Mouse (Mus musculus): ENCODE measurements around the gene Lipn. TPM values are rescaled to one million over a fixed set of nuclear protein-coding genes. Genes with fewer than 3 reads are reported as not detected.

Lipn gene
- polyA plus RNA-seq, 1 experiment from 2014 or later: not detected

DNA sequence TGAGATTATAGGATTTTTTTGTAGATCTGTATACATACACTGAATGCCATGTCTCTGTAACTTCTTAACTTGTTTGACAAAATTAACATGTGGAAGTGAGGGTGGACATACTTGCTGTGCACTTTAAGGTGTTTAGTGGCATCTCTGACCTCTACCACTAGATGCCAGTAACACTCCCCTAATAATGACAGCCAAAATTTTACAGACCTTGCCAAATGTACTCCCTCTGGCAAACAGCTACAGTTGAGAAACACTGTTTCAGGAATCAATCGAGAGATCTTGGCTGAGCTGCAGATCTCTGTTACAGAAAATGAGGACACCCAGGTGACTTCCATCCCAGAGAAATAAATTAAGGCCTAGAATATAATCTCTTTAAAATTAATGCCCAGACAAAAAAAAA lies 29.1 kb downstream of the Lipn start:
- H3K9me3 ChIP-seq: no peaks in the 10 kb centered on the region
- DNase-seq (ENCODE audit: extremely low spot score, low spot score): no peak
- H3K4me3 ChIP-seq: no peak overlapping the region
- 95% methylated on average over 1 of the region's 1 CpGs for WGBS
- H3K36me3 ChIP-seq (replicated peaks): no peaks in the 10 kb centered on the region
- no peaks in the 10 kb centered on the region for H3K27me3 ChIP-seq (ENCODE audit: poor library complexity, severe bottlenecking)
- H3K27ac ChIP-seq: no peak overlapping the region
- no peaks in the 10 kb centered on the region for H3K4me1 ChIP-seq

DNA sequence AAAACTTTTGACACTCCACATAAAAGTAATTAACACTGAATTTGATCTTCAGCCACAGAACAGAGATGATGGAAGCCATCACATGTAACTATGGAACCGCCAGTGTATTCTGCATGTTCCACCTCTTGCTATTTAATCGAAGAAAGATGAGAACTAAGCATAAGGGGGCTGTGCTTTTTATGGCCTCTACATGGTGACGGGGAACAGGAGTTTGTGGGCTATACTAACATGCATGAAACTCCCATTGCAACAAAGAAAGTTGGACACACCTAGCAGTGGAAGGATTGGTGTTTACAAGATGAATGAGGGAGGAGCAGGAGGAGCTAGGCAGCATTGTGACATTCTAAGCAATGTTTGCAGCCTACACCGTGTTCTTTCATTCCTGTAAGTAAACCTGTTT lies 33.5 kb downstream of the Lipn start, which contains the start of gene Lipm:
TSS of gene Lipm (plus strand) at position 301 of the 400 bp plus-strand sequence.
- Histone ChIP-seq H3K27me3 (ENCODE audit: poor library complexity, severe bottlenecking) (no peaks in the 10 kb centered on the region), H3K9me3 (no peaks in the 10 kb centered on the region), H3K36me3 (replicated peaks) (no peaks in the 10 kb centered on the region), H3K4me1 (no peaks in the 10 kb centered on the region), H3K4me3 (no peak within 1 kb of the TSS), H3K27ac (no peak within 1 kb of the TSS)
- 88% methylated on average over 4 of the region's 4 CpGs for WGBS
- DNase-seq (ENCODE audit: extremely low spot score, low spot score): no peak

DNA sequence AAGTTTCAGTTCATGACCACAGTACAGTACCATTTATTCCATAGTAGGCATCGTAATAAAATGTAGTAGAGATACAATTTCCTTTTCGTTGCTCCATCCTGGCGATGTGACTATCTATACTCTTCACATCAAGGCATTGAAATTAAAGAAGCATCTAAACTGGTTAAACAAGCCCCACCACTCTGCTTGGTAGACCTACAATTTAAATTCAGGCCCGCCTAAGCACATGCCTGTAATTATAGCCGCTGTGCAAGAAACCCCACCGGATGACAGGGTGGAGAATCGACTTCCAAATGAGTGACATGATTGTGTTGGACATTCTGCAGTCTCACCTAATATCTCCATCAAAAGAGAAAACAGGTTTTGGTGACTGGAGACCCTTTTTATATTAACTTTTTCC lies 34.7 kb downstream of the Lipn start:
- 93% methylated on average over 7 of the region's 7 CpGs for WGBS

DNA sequence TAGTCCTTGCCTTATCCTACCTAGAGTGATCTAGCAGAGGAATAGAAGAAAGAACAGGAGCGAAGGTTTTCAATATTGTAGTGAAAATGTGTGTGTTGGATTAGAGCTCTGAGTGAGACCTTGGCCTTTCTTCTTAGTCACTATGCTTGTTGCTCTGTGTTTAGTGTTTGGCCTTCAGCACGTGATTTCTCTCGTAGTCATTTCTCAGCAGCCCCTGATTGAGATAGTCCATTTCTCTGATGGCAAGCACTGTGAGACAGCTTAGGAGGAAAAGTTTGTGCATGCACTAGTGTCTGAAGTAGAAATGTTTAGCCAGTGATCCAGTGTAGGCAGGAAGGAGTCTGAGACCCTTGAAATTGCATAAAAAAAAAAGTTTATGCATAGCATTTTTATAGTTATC lies 37.7 kb downstream of the Lipn start:
- Histone ChIP-seq H3K9me3 (no peaks in the 10 kb centered on the region), H3K27me3 (ENCODE audit: poor library complexity, severe bottlenecking) (no peaks in the 10 kb centered on the region), H3K27ac (no peak overlapping the region), H3K36me3 (replicated peaks) (no peaks in the 10 kb centered on the region), H3K4me3 (no peak overlapping the region), H3K4me1 (no peaks in the 10 kb centered on the region)
- no peak for DNase-seq (ENCODE audit: extremely low spot score, low spot score)
- WGBS: 94% methylated on average over 3 of the region's 3 CpGs

More for the DNA sequence above, 34.7 kb downstream of the Lipn start:
- Histone ChIP-seq H3K27me3 (ENCODE audit: poor library complexity, severe bottlenecking) (no peaks in the 10 kb centered on the region), H3K4me1 (no peaks in the 10 kb centered on the region), H3K27ac (no peak overlapping the region), H3K36me3 (replicated peaks) (no peaks in the 10 kb centered on the region), H3K4me3 (no peak overlapping the region), H3K9me3 (no peaks in the 10 kb centered on the region)
- DNase-seq (ENCODE audit: extremely low spot score, low spot score): no peak

DNA sequence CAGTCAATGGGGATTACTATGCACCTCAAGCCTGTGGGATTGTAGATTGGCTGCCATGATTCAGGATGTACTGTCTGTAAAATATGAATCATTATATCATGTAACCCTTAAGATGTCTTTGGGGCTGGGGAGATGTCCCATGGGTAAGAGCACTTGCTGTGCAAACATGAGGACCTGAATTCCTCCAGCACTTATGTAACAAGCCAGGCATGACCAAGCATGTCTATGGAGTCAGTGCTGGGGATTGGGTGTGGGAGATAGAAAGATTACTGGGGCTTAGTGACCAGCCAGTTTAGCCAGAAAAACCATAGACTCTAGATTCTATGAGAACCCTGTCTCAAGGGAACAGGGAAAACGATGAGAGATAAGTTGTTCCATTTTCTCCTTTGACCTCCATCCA lies 51.9 kb downstream of the Lipn start:
- Histone ChIP-seq H3K27me3 (ENCODE audit: poor library complexity, severe bottlenecking) (no peaks in the 10 kb centered on the region), H3K4me3 (no peak overlapping the region), H3K27ac (no peak overlapping the region), H3K36me3 (replicated peaks) (no peaks in the 10 kb centered on the region), H3K9me3 (no peaks in the 10 kb centered on the region), H3K4me1 (no peaks in the 10 kb centered on the region)
- no peak for DNase-seq (ENCODE audit: extremely low spot score, low spot score)
- 94% methylated on average over 1 of the region's 1 CpGs for WGBS

DNA sequence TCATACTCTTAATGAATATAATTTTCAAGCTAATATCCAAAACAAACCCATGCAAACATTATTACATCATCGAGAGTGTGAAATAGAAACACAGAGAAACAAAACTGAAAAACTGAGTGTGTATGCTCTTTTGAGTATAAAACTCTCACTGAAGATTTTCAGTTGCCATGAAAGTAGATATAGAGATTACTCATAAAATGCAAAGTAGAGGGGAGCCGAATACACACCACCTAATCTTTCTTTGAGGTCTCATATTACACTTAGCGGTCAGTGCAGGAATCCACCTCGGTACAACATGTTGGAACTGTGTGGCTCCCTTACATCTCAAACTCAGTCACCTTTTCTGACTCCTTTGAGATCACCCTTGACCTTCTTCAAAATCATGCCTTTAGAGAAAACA lies 52.5 kb downstream of the Lipn start:
- no peaks in the 10 kb centered on the region for H3K4me1 ChIP-seq
- H3K4me3 ChIP-seq: no peak overlapping the region
- no peak for DNase-seq (ENCODE audit: extremely low spot score, low spot score)
- WGBS: 84% methylated on average over 4 of the region's 4 CpGs
- no peaks in the 10 kb centered on the region for H3K36me3 ChIP-seq (replicated peaks)
- no peaks in the 10 kb centered on the region for H3K9me3 ChIP-seq
- H3K27me3 ChIP-seq (ENCODE audit: poor library complexity, severe bottlenecking): no peaks in the 10 kb centered on the region
- no peak overlapping the region for H3K27ac ChIP-seq

DNA sequence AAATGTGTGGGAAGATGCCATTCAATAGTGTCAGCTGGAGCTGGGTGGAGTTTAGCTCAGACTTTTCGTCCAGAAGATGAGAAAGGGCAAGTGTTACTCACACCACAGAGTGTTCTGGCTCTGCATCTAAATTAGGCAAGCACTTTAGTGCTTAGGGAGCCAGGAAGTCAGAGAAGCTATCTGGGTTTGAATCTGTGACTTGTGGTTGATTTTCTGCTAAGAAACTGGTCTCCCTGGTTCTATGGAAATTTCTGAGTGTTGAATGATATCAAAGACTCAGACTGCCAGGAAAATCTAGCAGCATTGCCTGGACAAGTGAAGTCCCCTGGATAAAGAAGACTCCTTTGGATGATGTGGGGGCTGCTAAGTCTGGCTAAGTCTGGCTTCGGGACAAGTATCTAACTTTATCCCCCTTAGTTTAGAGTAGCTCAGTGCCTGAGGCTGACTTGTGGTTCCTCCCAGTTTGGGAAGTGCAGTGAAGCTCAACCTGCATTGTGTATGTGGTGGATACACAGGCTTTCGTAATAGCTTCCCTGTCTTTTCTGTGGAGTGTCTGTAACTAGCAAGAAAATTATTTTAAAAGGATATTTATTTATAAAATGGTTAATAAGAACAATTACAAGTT lies 53.1 kb downstream of the Lipn start:
- DNase-seq (ENCODE audit: extremely low spot score, low spot score): no peak
- WGBS: 69% methylated on average over 3 of the region's 3 CpGs
- Histone ChIP-seq H3K4me3 (no peak overlapping the region), H3K27ac (no peak overlapping the region), H3K36me3 (replicated peaks) (no peaks in the 10 kb centered on the region), H3K9me3 (no peaks in the 10 kb centered on the region), H3K27me3 (ENCODE audit: poor library complexity, severe bottlenecking) (no peaks in the 10 kb centered on the region), H3K4me1 (no peaks in the 10 kb centered on the region)

Small RNAs within 50 kb of the gene (microRNA-seq; reads per million reads assigned to microRNA genes)
- gene Gm23334: not detected

Other genes with a start within 250 kb of the Lipn start
- not detected in 2 replicates for gene Lipf, start 106.2 kb upstream of the Lipn start, polyA plus RNA-seq (2016; fragmentation: Nextera tagmentation; extraction: Ambion mirVana)
- gene Lipk, start 59.1 kb upstream of the Lipn start, polyA plus RNA-seq (2016; fragmentation: Nextera tagmentation; extraction: Ambion mirVana): not detected in 2 replicates
- gene Lipm, start 33.6 kb downstream of the Lipn start, polyA plus RNA-seq (2016; fragmentation: Nextera tagmentation; extraction: Ambion mirVana): 0.17 TPM in 1 of 2 replicates, not detected in the other
- gene Ankrd22, start 98.7 kb downstream of the Lipn start, polyA plus RNA-seq (2016; fragmentation: Nextera tagmentation; extraction: Ambion mirVana): 0.05 and 0.14 TPM in 2 replicates
- 3.2 and 3.7 TPM in 2 replicates for gene Stambpl1, start 124.9 kb downstream of the Lipn start, polyA plus RNA-seq (2016; fragmentation: Nextera tagmentation; extraction: Ambion mirVana)
- gene Acta2, start 188.2 kb downstream of the Lipn start, polyA plus RNA-seq (2016; fragmentation: Nextera tagmentation; extraction: Ambion mirVana): 6.5 and 8.1 TPM in 2 replicates
- gene Fas, start 223.3 kb downstream of the Lipn start, polyA plus RNA-seq (2016; fragmentation: Nextera tagmentation; extraction: Ambion mirVana): 0.21 TPM in 1 of 2 replicates, not detected in the other